Mouse (Mus musculus): ENCODE results near the gene Espn. TPM values are rescaled to one million over a fixed set of nuclear protein-coding genes. Genes with fewer than 3 reads are reported as not detected.

Gene Espn
- polyA plus RNA-seq, 1 experiment, result 0.08 TPM

DNA sequence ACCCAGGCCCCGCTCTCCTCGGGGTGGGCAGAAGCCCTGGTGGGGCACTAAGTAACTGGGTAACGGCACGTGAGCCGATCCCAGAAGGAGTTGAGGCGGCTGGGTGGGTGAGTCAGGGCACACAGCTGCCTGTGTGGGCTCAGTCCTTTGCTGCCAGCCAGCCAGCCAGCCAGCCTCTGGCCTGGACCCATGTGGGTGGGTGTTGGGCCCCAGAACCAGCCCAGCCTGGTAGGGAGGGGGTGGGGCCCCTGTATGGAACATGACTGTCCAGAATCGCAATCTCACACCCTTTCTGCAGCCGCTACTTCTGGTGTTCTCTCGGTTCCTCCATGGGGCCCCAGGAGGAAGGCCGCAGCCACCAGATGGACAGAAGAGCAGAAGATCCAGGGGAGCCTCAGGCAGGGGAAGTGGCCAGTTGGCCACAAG lies 74.1 kb downstream of the Espn start:
- TF ChIP-seq GATA1 (IDR thresholded peaks at IDR 0.05; ENCODE audit: low read length), result no peak
- TF ChIP-seq TAL1 (IDR thresholded peaks at IDR 0.05; ENCODE audit: low read length), result no peak
- peaks cover 4% of the 10 kb centered on the region; the same call in 1 of the 2 replicates for H3K9me3 ChIP-seq (ENCODE audit: control insufficient read depth, low read length)
- H3K36me3 ChIP-seq (ENCODE audit: control insufficient read depth), result no peaks in the 10 kb centered on the region
- H3K27me3 ChIP-seq (ENCODE audit: control insufficient read depth), result peaks cover 8% of the 10 kb centered on the region
- H3K4me1 ChIP-seq (ENCODE audit: control insufficient read depth), result peaks cover 16% of the 10 kb centered on the region
- H3K4me3 ChIP-seq (replicated peaks), result no peak overlapping the region

DNA sequence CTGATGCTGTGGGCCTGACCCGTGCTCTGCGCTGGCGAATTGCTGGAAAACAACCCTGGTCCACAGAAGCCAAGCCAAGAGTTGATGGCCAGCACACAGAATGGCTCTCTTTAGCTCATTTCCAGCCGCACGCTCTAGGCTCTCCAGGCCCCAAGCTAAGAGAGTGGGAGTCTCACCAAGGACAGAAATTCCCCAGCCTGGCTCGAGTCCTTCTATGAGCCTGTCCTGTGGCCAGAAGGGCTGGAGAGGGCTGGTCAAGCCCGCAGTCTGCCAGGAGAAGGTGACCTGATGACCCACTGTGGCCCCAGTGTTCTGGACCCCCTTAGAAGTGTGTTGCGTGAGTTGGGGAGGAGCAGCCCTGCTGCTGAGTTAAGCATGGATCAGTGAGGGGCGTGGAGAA lies 75.0 kb downstream of the Espn start:
- TF ChIP-seq GATA1 (IDR thresholded peaks at IDR 0.05; ENCODE audit: low read length), result no peak
- no peaks in the 10 kb centered on the region for H3K36me3 ChIP-seq (ENCODE audit: control insufficient read depth)
- H3K4me1 ChIP-seq (ENCODE audit: control insufficient read depth), result peaks cover 22% of the 10 kb centered on the region
- H3K27me3 ChIP-seq (ENCODE audit: control insufficient read depth), result peaks cover 14% of the 10 kb centered on the region
- H3K4me3 ChIP-seq (replicated peaks), result no peak overlapping the region
- peaks cover 4% of the 10 kb centered on the region; the same call in 1 of the 2 replicates for H3K9me3 ChIP-seq (ENCODE audit: control insufficient read depth, low read length)

DNA sequence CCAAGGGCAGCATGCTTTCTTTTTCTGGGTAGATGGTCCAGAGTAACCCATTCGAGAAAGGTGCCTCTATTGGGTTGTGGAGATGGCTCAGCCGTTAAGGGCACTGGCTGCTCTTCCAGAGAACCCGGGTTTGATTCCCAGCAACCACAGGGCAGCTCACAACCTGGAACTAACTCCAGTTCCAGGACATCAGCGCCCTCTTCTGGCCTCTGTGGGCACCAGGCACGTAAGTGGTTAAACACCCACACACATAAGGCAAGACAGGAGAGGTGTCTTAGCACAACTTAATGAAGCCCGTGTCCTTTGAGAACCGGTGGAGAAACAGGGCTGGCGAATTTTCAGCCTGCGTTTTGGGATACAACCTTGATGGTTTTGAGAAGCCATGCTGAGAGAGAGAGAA lies 77.6 kb downstream of the Espn start:
- Histone ChIP-seq H3K9me3 (ENCODE audit: control insufficient read depth, low read length) (peaks cover 4% of the 10 kb centered on the region; the same call in 1 of the 2 replicates), H3K27me3 (ENCODE audit: control insufficient read depth) (peaks cover 22% of the 10 kb centered on the region), H3K4me1 (ENCODE audit: control insufficient read depth) (peaks cover 25% of the 10 kb centered on the region), H3K4me3 (replicated peaks) (no peak overlapping the region), H3K36me3 (ENCODE audit: control insufficient read depth) (no peaks in the 10 kb centered on the region)
- no peak for TF ChIP-seq TAL1 (IDR thresholded peaks at IDR 0.05; ENCODE audit: low read length)
- no peak for TF ChIP-seq GATA1 (IDR thresholded peaks at IDR 0.05; ENCODE audit: low read length)

DNA sequence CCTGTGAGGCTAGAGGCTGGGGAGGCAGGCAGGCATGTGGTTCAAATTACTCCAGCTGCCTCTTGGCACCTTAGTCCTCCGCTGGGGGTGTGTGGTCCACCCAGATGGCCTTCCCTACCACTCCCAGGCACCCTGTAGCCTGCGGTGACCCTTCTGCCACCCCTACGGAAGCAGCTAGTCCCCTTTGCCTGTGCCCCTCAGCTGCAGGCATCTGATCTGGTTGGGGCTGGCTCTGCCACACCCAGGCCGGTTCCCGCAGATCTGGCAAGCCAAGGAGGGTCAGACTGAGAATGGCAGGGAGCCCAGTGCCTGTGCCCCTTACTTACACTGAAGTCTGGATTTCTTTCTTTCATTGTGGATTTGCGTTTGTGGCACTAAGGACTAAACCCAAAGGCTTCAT lies 78.5 kb downstream of the Espn start:
- H3K4me3 ChIP-seq (replicated peaks), result no peak overlapping the region
- peaks cover 22% of the 10 kb centered on the region for H3K27me3 ChIP-seq (ENCODE audit: control insufficient read depth)
- no peaks in the 10 kb centered on the region for H3K36me3 ChIP-seq (ENCODE audit: control insufficient read depth)
- peaks cover 25% of the 10 kb centered on the region for H3K4me1 ChIP-seq (ENCODE audit: control insufficient read depth)
- H3K9me3 ChIP-seq (ENCODE audit: control insufficient read depth, low read length), result peaks cover 4% of the 10 kb centered on the region; the same call in 1 of the 2 replicates
- TF ChIP-seq TAL1 (IDR thresholded peaks at IDR 0.05; ENCODE audit: low read length) (no peak), GATA1 (IDR thresholded peaks at IDR 0.05; ENCODE audit: low read length) (no peak)

DNA sequence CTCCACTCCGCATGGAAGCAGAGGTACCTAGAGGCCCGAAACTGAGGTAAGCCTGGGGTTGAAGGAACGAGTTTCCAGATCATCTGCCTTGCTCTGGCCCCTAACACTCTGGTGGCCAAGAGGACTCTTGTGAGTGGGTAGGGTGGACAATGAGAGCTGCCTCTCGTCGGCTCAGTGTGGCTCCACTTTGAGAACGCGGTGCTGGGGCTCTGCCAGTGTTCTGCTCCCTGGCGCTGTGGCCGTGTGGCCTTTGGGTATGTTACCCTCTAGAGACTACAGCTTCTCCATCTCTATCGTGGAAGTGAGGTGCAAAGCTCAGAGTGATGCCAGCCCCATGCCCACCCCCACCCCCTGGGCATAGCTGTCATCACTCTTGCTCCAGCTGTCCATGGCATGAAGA lies 79.5 kb downstream of the Espn start:
- H3K4me1 ChIP-seq (ENCODE audit: control insufficient read depth), result peaks cover 19% of the 10 kb centered on the region
- no peak overlapping the region for H3K4me3 ChIP-seq (replicated peaks)
- TF ChIP-seq TAL1 (IDR thresholded peaks at IDR 0.05; ENCODE audit: low read length), result no peak
- no peak for TF ChIP-seq GATA1 (IDR thresholded peaks at IDR 0.05; ENCODE audit: low read length)
- peaks cover 22% of the 10 kb centered on the region for H3K27me3 ChIP-seq (ENCODE audit: control insufficient read depth)
- H3K9me3 ChIP-seq (ENCODE audit: control insufficient read depth, low read length), result peaks cover 4% of the 10 kb centered on the region; the same call in 1 of the 2 replicates
- no peaks in the 10 kb centered on the region for H3K36me3 ChIP-seq (ENCODE audit: control insufficient read depth)

DNA sequence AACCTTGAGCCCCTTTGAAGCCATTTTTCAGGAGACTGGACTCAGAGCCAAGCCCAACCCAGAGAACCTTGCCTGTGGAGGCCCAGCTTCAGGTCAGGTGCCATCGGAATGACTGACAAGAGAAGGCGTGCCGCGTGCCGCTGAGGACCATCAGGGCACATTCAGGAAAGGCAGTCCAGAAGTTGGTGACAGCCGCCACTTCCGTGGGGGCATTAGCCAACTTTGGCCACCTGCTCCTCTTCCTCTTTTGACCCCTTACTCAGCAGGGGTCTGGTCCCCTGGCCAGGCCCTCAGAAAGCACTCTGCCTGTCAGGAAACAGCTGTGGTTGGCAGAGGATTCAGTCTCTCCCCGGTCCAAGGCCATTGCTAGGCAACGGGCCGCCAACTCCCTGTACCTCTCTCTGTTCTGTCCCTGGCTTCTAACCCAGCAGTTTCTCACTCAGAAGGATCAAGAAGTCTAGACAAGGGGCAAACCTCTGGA lies 80.0 kb downstream of the Espn start, which contains the start of gene Plekhg5:
Gene Plekhg5 (plus strand): TSS at position 378 of the 481 bp plus-strand sequence.
- H3K4me3 ChIP-seq (replicated peaks), result no peak within 1 kb of the TSS
- TF ChIP-seq TAL1 (IDR thresholded peaks at IDR 0.05; ENCODE audit: low read length) (no peak), GATA1 (IDR thresholded peaks at IDR 0.05; ENCODE audit: low read length) (no peak)
- peaks cover 19% of the 10 kb centered on the region for H3K27me3 ChIP-seq (ENCODE audit: control insufficient read depth)
- H3K36me3 ChIP-seq (ENCODE audit: control insufficient read depth), result no peaks in the 10 kb centered on the region
- H3K4me1 ChIP-seq (ENCODE audit: control insufficient read depth), result peaks cover 24% of the 10 kb centered on the region
- peaks cover 4% of the 10 kb centered on the region; the same call in 1 of the 2 replicates for H3K9me3 ChIP-seq (ENCODE audit: control insufficient read depth, low read length)

DNA sequence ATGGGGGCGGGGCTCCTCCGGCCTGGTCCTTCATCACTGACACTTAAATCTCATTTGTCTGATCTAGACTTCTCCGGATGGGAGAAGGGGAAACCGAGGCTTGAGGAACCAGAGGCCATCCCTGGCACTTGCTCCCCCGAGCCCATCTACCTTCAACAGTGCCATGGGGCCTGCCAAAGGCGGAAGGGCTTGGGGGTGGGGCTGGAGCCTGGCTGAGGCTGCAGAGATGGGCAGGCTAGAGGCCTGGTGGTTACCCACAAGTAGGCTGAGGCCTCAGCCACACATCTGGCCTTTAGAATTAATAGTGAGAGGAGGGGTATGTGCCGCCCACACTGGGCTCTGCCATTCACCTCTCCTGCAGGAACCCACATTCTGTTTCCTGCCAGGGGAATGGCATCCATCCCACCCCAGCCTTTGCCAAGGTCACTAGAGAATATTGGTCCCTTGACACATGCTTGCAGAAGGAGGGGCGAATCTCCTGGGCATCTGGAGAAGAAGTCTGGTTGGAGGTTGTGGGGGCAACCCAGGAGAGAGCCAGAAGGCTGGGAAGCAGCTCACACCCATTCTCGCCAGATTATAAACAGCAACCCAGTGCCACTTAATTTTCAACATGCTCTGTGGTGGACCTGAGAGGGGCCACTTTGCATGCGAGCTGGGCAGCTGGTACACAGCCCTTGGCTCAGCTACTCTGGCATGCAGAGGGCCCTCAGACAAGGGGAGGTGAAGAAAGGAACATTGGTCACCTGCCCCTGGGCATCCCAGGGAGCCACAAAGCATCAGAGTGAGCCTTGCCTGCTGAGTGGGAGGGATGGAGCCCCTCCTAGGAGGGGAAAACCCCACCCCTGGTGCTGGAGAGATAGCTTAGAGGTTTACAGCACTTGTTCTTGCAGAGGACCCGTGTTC lies 81.4 kb downstream of the Espn start:
- no peaks in the 10 kb centered on the region for H3K36me3 ChIP-seq (ENCODE audit: control insufficient read depth)
- TF ChIP-seq GATA1 (IDR thresholded peaks at IDR 0.05; ENCODE audit: low read length), result no peak
- no peak for TF ChIP-seq TAL1 (IDR thresholded peaks at IDR 0.05; ENCODE audit: low read length)
- H3K9me3 ChIP-seq (ENCODE audit: control insufficient read depth, low read length), result peaks cover 4% of the 10 kb centered on the region; the same call in 1 of the 2 replicates
- peaks cover 19% of the 10 kb centered on the region for H3K27me3 ChIP-seq (ENCODE audit: control insufficient read depth)
- H3K4me3 ChIP-seq (replicated peaks), result no peak overlapping the region
- peaks cover 25% of the 10 kb centered on the region for H3K4me1 ChIP-seq (ENCODE audit: control insufficient read depth)

Other genes with a start within 250 kb of the Espn start
- 7.6 and 11.2 TPM in 2 replicates for gene Dnajc11, start 218.7 kb downstream of the Espn start, polyA plus RNA-seq (2012)
- gene Thap3, start 163.4 kb downstream of the Espn start, polyA plus RNA-seq (2012), result 1.8 and 2.4 TPM in 2 replicates
- gene Phf13, start 156.1 kb downstream of the Espn start, polyA plus RNA-seq (2012), result 0.99 and 1.0 TPM in 2 replicates
- gene Klhl21, start 143.6 kb downstream of the Espn start, polyA plus RNA-seq (2012), result 0.97 and 1.1 TPM in 2 replicates
- gene Zbtb48, start 124.7 kb downstream of the Espn start, polyA plus RNA-seq (2012), result 0.82 and 0.86 TPM in 2 replicates
- gene Tas1r1, start 113.8 kb downstream of the Espn start, polyA plus RNA-seq (2012), result not detected in 2 replicates
- gene Nol9, start 113.0 kb downstream of the Espn start, polyA plus RNA-seq (2012), result 0.72 and 0.87 TPM in 2 replicates
- 9.9 and 10.0 TPM in 2 replicates for gene Plekhg5, start 79.9 kb downstream of the Espn start, polyA plus RNA-seq (2012)
- 0.37 and 0.81 TPM in 2 replicates for gene Tnfrsf25, start 36.4 kb downstream of the Espn start, polyA plus RNA-seq (2012)
- not detected in 2 replicates for gene Hes2, start 6.5 kb upstream of the Espn start, polyA plus RNA-seq (2012)
- gene Acot7, start 25.8 kb upstream of the Espn start, polyA plus RNA-seq (2012), result 0.40 and 0.51 TPM in 2 replicates
- gene Gpr153, start 121.9 kb upstream of the Espn start, polyA plus RNA-seq (2012), result not detected in 2 replicates
- not detected in 2 replicates for gene Hes3, start 139.3 kb upstream of the Espn start, polyA plus RNA-seq (2012)
- gene Icmt, start 144.9 kb upstream of the Espn start, polyA plus RNA-seq (2012), result 1.6 and 2.6 TPM in 2 replicates
- 0.01 TPM in 1 of 2 replicates, not detected in the other for gene Rnf207, start 166.6 kb upstream of the Espn start, polyA plus RNA-seq (2012)
- gene Rpl22, start 173.4 kb upstream of the Espn start, polyA plus RNA-seq (2012), result 13.4 and 13.6 TPM in 2 replicates
- under 0.01 and 0.02 TPM in 2 replicates for gene Chd5, start 186.3 kb upstream of the Espn start, polyA plus RNA-seq (2012)

All from erythroblast, embryonic 14.5 days (primary cell).